Mouse (Mus musculus): Measurements from ENCODE around the gene Tmem121b.

- TF ChIP-seq POLR2A (IDR thresholded peaks at IDR 0.05; ENCODE audit: low read depth, low read length) (no peak), CTCF (conservative IDR thresholded peaks at IDR 0.05; ENCODE audit: insufficient read depth, insufficient read length, low read depth, low read length) (no peak)
These were observed 31.4 kb downstream of the Tmem121b start for GRCm38 (mm10) chr6:120462251-120462650.
